Mouse (Mus musculus) naive thymus-derived CD4-positive, alpha-beta T cell, adult 2 months (primary cell): ENCODE measurements around the gene Ccl9.
"Not testable (repeated sequence)": the region's sequence is repeated elsewhere in the genome, so short reads cannot be mapped to it uniquely, and the experiment has no call there.

Experiments
- DNase-seq: peaks from one replicate; pipeline ENCODE4 v3.0.0-alpha.2; 2011; ENCODE audit warnings: low read depth

Gene Ccl9

GRCm38 (mm10) chr11:83580699-83581232, 2.3 kb upstream of the Ccl9 start:
- DNase-seq = no peak

- DNase-seq = no peak
Observed at GRCm38 (mm10) chr11:83578999-83579398, 563 bp upstream of the Ccl9 start.

GRCm38 (mm10) chr11:83576927-83577555, 1.4 kb downstream of the Ccl9 start:
- no peak for DNase-seq

- no peak for DNase-seq
Observed at GRCm38 (mm10) chr11:83572834-83573233, 5.6 kb downstream of the Ccl9 start.

- no peak for DNase-seq
Observed at GRCm38 (mm10) chr11:83572223-83572622, 6.2 kb downstream of the Ccl9 start.

GRCm38 (mm10) chr11:83570189-83570588, 8.2 kb downstream of the Ccl9 start:
- DNase-seq = no peak

GRCm38 (mm10) chr11:83569249-83569648, 9.2 kb downstream of the Ccl9 start:
- no peak for DNase-seq

- DNase-seq = no peak
Observed at GRCm38 (mm10) chr11:83568786-83569185, 9.7 kb downstream of the Ccl9 start.

GRCm38 (mm10) chr11:83568061-83568460, 10.4 kb downstream of the Ccl9 start:
- DNase-seq = no peak

GRCm38 (mm10) chr11:83567311-83567710, 11.1 kb downstream of the Ccl9 start:
- DNase-seq = no peak

- DNase-seq = no peak
Observed at GRCm38 (mm10) chr11:83566617-83567016, 11.8 kb downstream of the Ccl9 start.

- DNase-seq = no peak
Observed at GRCm38 (mm10) chr11:83563754-83564153, 14.7 kb downstream of the Ccl9 start.

GRCm38 (mm10) chr11:83562311-83562887, 16.0 kb downstream of the Ccl9 start:
- no peak for DNase-seq

GRCm38 (mm10) chr11:83560405-83560804, 18.0 kb downstream of the Ccl9 start:
- no peak for DNase-seq

- no peak for DNase-seq
Observed at GRCm38 (mm10) chr11:83557074-83557473, 21.4 kb downstream of the Ccl9 start.

- DNase-seq = peak; percentile 65
Observed at GRCm38 (mm10) chr11:83556085-83556781, 22.2 kb downstream of the Ccl9 start.

- no peak for DNase-seq
Observed at GRCm38 (mm10) chr11:83551668-83552067, 26.8 kb downstream of the Ccl9 start.

GRCm38 (mm10) chr11:83551037-83551436, 27.4 kb downstream of the Ccl9 start:
- DNase-seq = not testable (repeated sequence)

- DNase-seq = peak; percentile 44
Observed at GRCm38 (mm10) chr11:83550186-83550632, 28.2 kb downstream of the Ccl9 start.

GRCm38 (mm10) chr11:83544214-83544613, 34.2 kb downstream of the Ccl9 start:
- DNase-seq = no peak

- no peak for DNase-seq
Observed at GRCm38 (mm10) chr11:83541415-83541814, 37.0 kb downstream of the Ccl9 start.

GRCm38 (mm10) chr11:83540931-83541330, 37.5 kb downstream of the Ccl9 start:
- DNase-seq = no peak

GRCm38 (mm10) chr11:83538705-83539314, 39.6 kb downstream of the Ccl9 start:
- no peak for DNase-seq
